Mouse (Mus musculus) limb, embryonic 12.5 days (tissue): ENCODE measurements around the gene Ints7. TPM values are rescaled to one million over a fixed set of nuclear protein-coding genes. Genes with fewer than 3 reads are reported as not detected.

ENCODE experiments used
- ATAC-seq: fragments of 200-750 bp; cut with Nextera tagmentation; 2 replicates; pipeline ENCODE4 v1.8.0; 2017; ENCODE audit warnings: low read depth, moderate TSS enrichment; ENCODE audit not compliant: insufficient number of reproducible peaks, insufficient read depth, low FRiP score, low TSS enrichment
- H3K27ac ChIP-seq: fragments of 300-500 bp; sonication (generic); 2 replicates; pipeline ENCODE4 v1.5.1; 2016; ENCODE audit warnings: mild to moderate bottlenecking, moderate library complexity
- H3K27me3 ChIP-seq: fragments of 300-500 bp; sonication (generic); 2 replicates; pipeline ENCODE4 v1.6.1; 2016; ENCODE audit warnings: mild to moderate bottlenecking, moderate library complexity
- H3K36me3 ChIP-seq: fragments of 300-500 bp; sonication (generic); 2 replicates; pipeline ENCODE4 v1.6.1; 2016; ENCODE audit warnings: mild to moderate bottlenecking, moderate library complexity
- H3K4me1 ChIP-seq: fragments of 300-500 bp; sonication (generic); replicated peaks from 2 replicates; pipeline ENCODE4 v1.6.1; 2016
- H3K4me2 ChIP-seq: fragments of 300-500 bp; sonication (generic); 2 replicates; pipeline ENCODE4 v1.6.1; 2016; ENCODE audit warnings: mild to moderate bottlenecking, moderate library complexity
- H3K4me3 ChIP-seq: fragments of 300-500 bp; sonication (generic); replicated peaks from 2 replicates; pipeline ENCODE4 v1.5.1; 2016; ENCODE audit warnings: mild to moderate bottlenecking
- H3K9ac ChIP-seq: fragments of 300-500 bp; sonication (generic); replicated peaks from 2 replicates; pipeline ENCODE4 v1.6.1; 2016; ENCODE audit warnings: mild to moderate bottlenecking, moderate library complexity
- H3K9me3 ChIP-seq: fragments of 300-500 bp; sonication (generic); 2 replicates; pipeline ENCODE4 v1.6.1; 2016; ENCODE audit warnings: mild to moderate bottlenecking, moderate library complexity
- whole genome bisulfite sequencing: fragments of 180-500 bp; shearing (Covaris S2); methylation state at CpG from one replicate; pipeline ENCODE4 v1.1.7; 2016; 5-methylcytosine and 5-hydroxymethylcytosine counted together
- polyA plus RNA-seq: library from polyadenylated mRNA; unstranded; fragments of >200 nt; fragmentation: Nextera tagmentation; extraction: Ambion mirVana; gene quantifications from 2 replicates; pipeline ENCODE4 v1.2.1, GENCODE M21; 2016

Gene Ints7
- polyA plus RNA-seq, result 77.8 and 83.1 TPM in 2 replicates

- under 1% methylated on average over 70 of the region's 70 CpGs for WGBS
- peak; percentile 99 for ATAC-seq
- H3K9ac ChIP-seq, result peak within 1 kb of the TSS; percentile 83
Measured at GRCm38 (mm10) chr1:191575458-191576247, at the start of gene Ints7, which contains the start of gene Dtl. TSS of gene Ints7 (plus strand) at chr1:191575636. TSS of gene Dtl (minus strand) at chr1:191575544.

GRCm38 (mm10) chr1:191527089-191527488 lies 48.3 kb upstream of the Ints7 start:
- 69% methylated on average over 3 of the region's 3 CpGs for WGBS

More at GRCm38 (mm10) chr1:191575458-191576247, at the start of gene Ints7, which contains the start of gene Dtl:
- H3K9me3 ChIP-seq, result peaks cover 5% of the 10 kb centered on the region; the same call in 1 of the 2 replicates
- H3K4me2 ChIP-seq, result peak within 1 kb of the TSS; percentile 72
- H3K4me3 ChIP-seq, result peak within 1 kb of the TSS; percentile 84
- no peaks in the 10 kb centered on the region for H3K27me3 ChIP-seq
- peaks cover 11% of the 10 kb centered on the region for H3K36me3 ChIP-seq
- peak within 1 kb of the TSS; percentile 96 for H3K27ac ChIP-seq
- peaks cover 28% of the 10 kb centered on the region for H3K4me1 ChIP-seq

GRCm38 (mm10) chr1:191527921-191528612 lies 47.4 kb upstream of the Ints7 start:
- 62% methylated on average over 4 of the region's 4 CpGs for WGBS
- H3K9ac ChIP-seq, result no peak overlapping the region
- H3K36me3 ChIP-seq, result no peaks in the 10 kb centered on the region
- ATAC-seq, result no peak
- no peaks in the 10 kb centered on the region for H3K4me1 ChIP-seq
- no peaks in the 10 kb centered on the region for H3K9me3 ChIP-seq
- H3K4me3 ChIP-seq, result no peak overlapping the region
- no peaks in the 10 kb centered on the region for H3K27me3 ChIP-seq
- no peak overlapping the region for H3K27ac ChIP-seq
- no peak overlapping the region for H3K4me2 ChIP-seq

More at GRCm38 (mm10) chr1:191527089-191527488, 48.3 kb upstream of the Ints7 start:
- no peak overlapping the region for H3K4me2 ChIP-seq
- no peak for ATAC-seq
- no peak overlapping the region for H3K9ac ChIP-seq
- H3K4me3 ChIP-seq, result no peak overlapping the region
- H3K9me3 ChIP-seq, result no peaks in the 10 kb centered on the region
- no peak overlapping the region for H3K27ac ChIP-seq
- no peaks in the 10 kb centered on the region for H3K27me3 ChIP-seq
- H3K36me3 ChIP-seq, result no peaks in the 10 kb centered on the region
- no peaks in the 10 kb centered on the region for H3K4me1 ChIP-seq

- 61% methylated on average over 2 of the region's 2 CpGs for WGBS
- H3K27ac ChIP-seq, result no peak overlapping the region
Measured at GRCm38 (mm10) chr1:191529406-191529805, 46.0 kb upstream of the Ints7 start.

GRCm38 (mm10) chr1:191531023-191531422 lies 44.4 kb upstream of the Ints7 start:
- no peak overlapping the region for H3K9ac ChIP-seq
- H3K4me2 ChIP-seq, result no peak overlapping the region
- no peaks in the 10 kb centered on the region for H3K4me1 ChIP-seq
- no peaks in the 10 kb centered on the region for H3K27me3 ChIP-seq
- H3K27ac ChIP-seq, result no peak overlapping the region
- WGBS, result 47% methylated on average over 1 of the region's 1 CpGs
- H3K36me3 ChIP-seq, result peaks cover 14% of the 10 kb centered on the region; the same call in 1 of the 2 replicates
- H3K4me3 ChIP-seq, result no peak overlapping the region
- no peak for ATAC-seq
- no peaks in the 10 kb centered on the region for H3K9me3 ChIP-seq

More at GRCm38 (mm10) chr1:191529406-191529805, 46.0 kb upstream of the Ints7 start:
- Histone ChIP-seq H3K9me3 (no peaks in the 10 kb centered on the region), H3K36me3 (0 out of 2 replicates have a peak, but pooled peaks cover 4% of the 10 kb centered on the region), H3K9ac (no peak overlapping the region), H3K4me2 (no peak overlapping the region), H3K4me1 (no peaks in the 10 kb centered on the region), H3K4me3 (no peak overlapping the region), H3K27me3 (no peaks in the 10 kb centered on the region)
- no peak for ATAC-seq

GRCm38 (mm10) chr1:191534896-191535295 lies 40.5 kb upstream of the Ints7 start:
- H3K27me3 ChIP-seq, result no peaks in the 10 kb centered on the region
- H3K4me2 ChIP-seq, result no peak overlapping the region
- H3K4me1 ChIP-seq, result no peaks in the 10 kb centered on the region
- ATAC-seq, result no peak
- H3K9ac ChIP-seq, result no peak overlapping the region
- H3K27ac ChIP-seq, result no peak overlapping the region
- WGBS, result 71% methylated on average over 2 of the region's 2 CpGs
- H3K36me3 ChIP-seq, result peaks cover 50% of the 10 kb centered on the region
- no peak overlapping the region for H3K4me3 ChIP-seq
- no peaks in the 10 kb centered on the region for H3K9me3 ChIP-seq

GRCm38 (mm10) chr1:191540300-191540699 lies 35.1 kb upstream of the Ints7 start:
- no peak for ATAC-seq
- WGBS, result 92% methylated on average over 2 of the region's 2 CpGs
- H3K36me3 ChIP-seq, result peaks cover 86% of the 10 kb centered on the region

GRCm38 (mm10) chr1:191541014-191541413 lies 34.4 kb upstream of the Ints7 start:
- Histone ChIP-seq H3K9me3 (no peaks in the 10 kb centered on the region), H3K36me3 (peaks cover 87% of the 10 kb centered on the region), H3K4me1 (no peaks in the 10 kb centered on the region), H3K4me2 (no peak overlapping the region), H3K9ac (no peak overlapping the region), H3K27me3 (no peaks in the 10 kb centered on the region), H3K27ac (no peak overlapping the region), H3K4me3 (no peak overlapping the region)
- ATAC-seq, result no peak
- 91% methylated on average over 9 of the region's 9 CpGs for WGBS

More at GRCm38 (mm10) chr1:191540300-191540699, 35.1 kb upstream of the Ints7 start:
- Histone ChIP-seq H3K4me3 (no peak overlapping the region), H3K4me1 (no peaks in the 10 kb centered on the region), H3K9me3 (no peaks in the 10 kb centered on the region), H3K4me2 (no peak overlapping the region), H3K27ac (no peak overlapping the region), H3K27me3 (no peaks in the 10 kb centered on the region), H3K9ac (no peak overlapping the region)

GRCm38 (mm10) chr1:191541619-191542018 lies 33.8 kb upstream of the Ints7 start:
- H3K36me3 ChIP-seq, result peaks cover 87% of the 10 kb centered on the region

GRCm38 (mm10) chr1:191543747-191544146 lies 31.7 kb upstream of the Ints7 start:
- H3K36me3 ChIP-seq, result peaks cover 90% of the 10 kb centered on the region
- no peak for ATAC-seq
- H3K4me3 ChIP-seq, result no peak overlapping the region
- 90% methylated on average over 3 of the region's 3 CpGs for WGBS
- H3K27me3 ChIP-seq, result no peaks in the 10 kb centered on the region
- H3K4me1 ChIP-seq, result no peaks in the 10 kb centered on the region
- H3K27ac ChIP-seq, result no peak overlapping the region
- no peaks in the 10 kb centered on the region for H3K9me3 ChIP-seq
- no peak overlapping the region for H3K4me2 ChIP-seq
- no peak overlapping the region for H3K9ac ChIP-seq

More at GRCm38 (mm10) chr1:191541619-191542018, 33.8 kb upstream of the Ints7 start:
- Histone ChIP-seq H3K4me3 (no peak overlapping the region), H3K9me3 (no peaks in the 10 kb centered on the region), H3K27me3 (no peaks in the 10 kb centered on the region), H3K27ac (no peak overlapping the region), H3K4me2 (no peak overlapping the region), H3K9ac (no peak overlapping the region), H3K4me1 (no peaks in the 10 kb centered on the region)
- 90% methylated on average over 4 of the region's 4 CpGs for WGBS
- ATAC-seq, result no peak

GRCm38 (mm10) chr1:191550786-191551185 lies 24.6 kb upstream of the Ints7 start:
- 79% methylated on average over 4 of the region's 4 CpGs for WGBS
- no peak overlapping the region for H3K27ac ChIP-seq
- no peaks in the 10 kb centered on the region for H3K9me3 ChIP-seq
- H3K4me3 ChIP-seq, result no peak overlapping the region
- no peak overlapping the region for H3K9ac ChIP-seq
- no peaks in the 10 kb centered on the region for H3K27me3 ChIP-seq
- H3K36me3 ChIP-seq, result peaks cover 75% of the 10 kb centered on the region
- H3K4me1 ChIP-seq, result no peaks in the 10 kb centered on the region
- no peak overlapping the region for H3K4me2 ChIP-seq
- no peak for ATAC-seq
